Mouse (Mus musculus): Measurements from ENCODE around the gene Olfr699.
"Not testable (repeated sequence)": the region's sequence is repeated elsewhere in the genome, so short reads cannot be mapped to it uniquely, and the experiment has no call there.

The Olfr699 gene

GRCm38 (mm10) chr7:106793098-106793497, at the start of gene Olfr699:
Gene Olfr699, minus strand, starts transcription at chr7:106793198.
- no peak for DNase-seq (ENCODE audit: low read depth, low spot score)

- DNase-seq (ENCODE audit: low read depth, low spot score): no peak
These were observed 40.8 kb upstream of the Olfr699 start, which contains the start of gene Olfr702 for GRCm38 (mm10) chr7:106833793-106834192. Gene Olfr702, minus strand, starts transcription at chr7:106833893.

- no peak for DNase-seq (ENCODE audit: low read depth, low spot score)
These were observed 25.4 kb upstream of the Olfr699 start for GRCm38 (mm10) chr7:106818414-106818813.

- DNase-seq (ENCODE audit: low read depth, low spot score): no peak
These were observed 22.8 kb upstream of the Olfr699 start for GRCm38 (mm10) chr7:106815775-106816174.

GRCm38 (mm10) chr7:106813829-106814228, 20.8 kb upstream of the Olfr699 start, which contains the start of gene Olfr701:
Gene Olfr701, plus strand, starts transcription at chr7:106814129.
- no peak for DNase-seq (ENCODE audit: low read depth, low spot score)

GRCm38 (mm10) chr7:106808734-106809133, 15.7 kb upstream of the Olfr699 start, which contains the start of gene Olfr700:
Gene Olfr700, minus strand, starts transcription at chr7:106808834.
- no peak for DNase-seq (ENCODE audit: low read depth, low spot score)

GRCm38 (mm10) chr7:106788330-106788729, 4.7 kb downstream of the Olfr699 start:
- DNase-seq (ENCODE audit: low read depth, low spot score): no peak

GRCm38 (mm10) chr7:106761008-106761407, 32.0 kb downstream of the Olfr699 start:
- DNase-seq (ENCODE audit: low read depth, low spot score): not testable (repeated sequence)

- DNase-seq (ENCODE audit: low read depth, low spot score): peak; percentile 5
These were observed 34.2 kb downstream of the Olfr699 start for GRCm38 (mm10) chr7:106758800-106759199.

- DNase-seq (ENCODE audit: low read depth, low spot score): no peak
These were observed 37.7 kb downstream of the Olfr699 start, which contains the start of gene Olfr698 for GRCm38 (mm10) chr7:106755297-106755696. Gene Olfr698, minus strand, starts transcription at chr7:106755397.

- DNase-seq (ENCODE audit: low read depth, low spot score): no peak
These were observed 47.2 kb downstream of the Olfr699 start for GRCm38 (mm10) chr7:106745811-106746210.

GRCm38 (mm10) chr7:106742343-106742742, 50.7 kb downstream of the Olfr699 start, which contains the start of gene Olfr697:
Gene Olfr697, minus strand, starts transcription at chr7:106742443.
- DNase-seq (ENCODE audit: low read depth, low spot score): no peak

Measured in skeletal muscle tissue, adult 2 months (tissue).